Mouse (Mus musculus) hindbrain, embryonic 10.5 days (tissue): ENCODE data around the gene Zfpm1. TPM values are rescaled to one million over a fixed set of nuclear protein-coding genes. Genes with fewer than 3 reads are reported as not detected.

Experiments
- DNase-seq: peaks from one replicate; pipeline ENCODE4 v3.0.0-alpha.2; 2017; ENCODE audit warnings: low spot score
- H3K27ac ChIP-seq: fragments of 300-500 bp; sonication (generic); 2 replicates; pipeline ENCODE4 v1.5.1; 2016; ENCODE audit warnings: mild to moderate bottlenecking, moderate library complexity
- H3K27me3 ChIP-seq: fragments of 300-500 bp; sonication (generic); 2 replicates; pipeline ENCODE4 v1.6.1; 2016; ENCODE audit warnings: mild to moderate bottlenecking; ENCODE audit not compliant: poor library complexity, insufficient read depth, severe bottlenecking
- H3K36me3 ChIP-seq: fragments of 300-500 bp; sonication (generic); 2 replicates; pipeline ENCODE4 v1.6.1; 2016; ENCODE audit warnings: mild to moderate bottlenecking, moderate library complexity
- H3K4me1 ChIP-seq: fragments of 300-500 bp; sonication (generic); replicated peaks from 2 replicates; pipeline ENCODE4 v1.6.1; 2016; ENCODE audit warnings: mild to moderate bottlenecking
- H3K4me3 ChIP-seq: fragments of 300-500 bp; sonication (generic); 2 replicates; pipeline ENCODE4 v1.5.1; 2016; ENCODE audit warnings: mild to moderate bottlenecking, moderate library complexity
- H3K9me3 ChIP-seq: fragments of 300-500 bp; sonication (generic); 2 replicates; pipeline ENCODE4 v1.6.1; 2016; ENCODE audit warnings: mild to moderate bottlenecking, moderate library complexity
- WGBS: fragments of 180-500 bp; shearing (Covaris S2); methylation state at CpG from one replicate; pipeline ENCODE4 v1.1.7; 2016; 5-methylcytosine and 5-hydroxymethylcytosine counted together
- polyA plus RNA-seq: library from polyadenylated mRNA; unstranded; fragments of >200 nt; fragmentation: Nextera tagmentation; extraction: Ambion mirVana; gene quantifications from 2 replicates; pipeline ENCODE4 v1.2.1, GENCODE M21; 2016

The Zfpm1 gene
- polyA plus RNA-seq, 1 experiment from 2014 or later = 1.6 TPM

DNA sequence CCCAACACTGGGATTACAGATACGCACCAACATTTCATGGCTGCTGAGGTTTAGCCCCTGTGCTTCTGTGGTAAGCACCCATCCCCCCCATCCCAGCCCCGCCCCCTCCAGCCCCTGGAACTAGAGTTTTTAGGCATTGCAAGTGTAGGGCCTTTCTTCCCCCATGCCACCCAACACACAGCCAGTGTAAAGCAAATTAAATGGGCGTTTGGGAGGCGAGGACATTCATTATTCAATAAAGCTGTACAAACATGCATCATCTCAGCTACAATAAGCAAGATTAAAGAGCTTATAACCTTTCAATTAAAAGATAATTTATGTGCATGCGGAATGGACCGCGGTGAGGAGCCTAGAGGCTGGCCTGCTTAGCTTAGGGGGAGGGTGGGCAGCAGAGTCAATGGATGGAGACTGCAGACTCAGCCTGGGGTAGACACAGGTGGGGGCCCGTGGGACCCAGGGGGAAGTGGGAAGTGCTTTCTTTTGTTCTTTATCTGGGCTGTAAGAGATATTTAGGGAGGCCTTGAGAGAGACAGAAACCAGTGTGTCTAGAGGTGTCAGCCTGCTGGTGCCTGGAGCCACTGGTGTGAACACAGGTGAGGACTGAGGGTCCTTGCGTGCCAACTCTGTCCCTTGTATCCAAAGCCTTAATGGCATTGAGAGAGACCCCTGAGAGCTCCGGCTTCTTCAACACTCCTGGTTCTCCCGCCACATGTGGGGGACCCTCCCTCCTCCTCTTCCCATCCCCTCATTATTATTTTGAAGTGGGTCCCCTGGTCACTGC is 68.6 kb downstream of the Zfpm1 start:
- H3K27ac ChIP-seq = 0 out of 2 replicates have a peak overlapping the region, but pooled peaks have one; percentile 23
- 35% methylated on average over 11 of the region's 11 CpGs for WGBS
- no peaks in the 10 kb centered on the region for H3K9me3 ChIP-seq
- no peak overlapping the region for H3K4me3 ChIP-seq
- DNase-seq = no peak
- H3K4me1 ChIP-seq = peaks cover 35% of the 10 kb centered on the region
- H3K36me3 ChIP-seq = no peaks in the 10 kb centered on the region
- H3K27me3 ChIP-seq = peaks cover 55% of the 10 kb centered on the region

DNA sequence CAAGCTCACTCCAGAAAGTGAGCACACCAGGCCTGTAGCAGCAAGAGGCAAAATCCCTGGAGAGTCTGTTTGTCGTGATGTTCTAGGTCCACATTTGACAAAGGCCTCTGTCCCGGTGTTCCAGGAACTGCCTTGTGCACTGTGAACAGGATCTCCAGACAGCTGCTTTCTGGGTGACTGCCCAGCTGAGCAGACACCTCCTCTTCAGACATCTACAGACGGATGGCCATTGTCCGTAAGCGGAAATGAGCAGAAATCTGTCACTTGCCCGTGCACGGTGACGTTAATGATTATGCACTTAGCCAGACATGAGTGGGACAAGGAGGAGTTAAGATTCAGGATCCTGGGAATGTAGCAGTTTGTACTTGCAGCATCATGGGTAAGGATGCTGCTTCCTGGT is 72.2 kb downstream of the Zfpm1 start:
- Histone ChIP-seq H3K27ac (no peak overlapping the region), H3K36me3 (no peaks in the 10 kb centered on the region), H3K27me3 (peaks cover 51% of the 10 kb centered on the region), H3K4me3 (no peak overlapping the region), H3K9me3 (no peaks in the 10 kb centered on the region), H3K4me1 (peaks cover 42% of the 10 kb centered on the region)
- 87% methylated on average over 8 of the region's 8 CpGs for WGBS
- no peak for DNase-seq

DNA sequence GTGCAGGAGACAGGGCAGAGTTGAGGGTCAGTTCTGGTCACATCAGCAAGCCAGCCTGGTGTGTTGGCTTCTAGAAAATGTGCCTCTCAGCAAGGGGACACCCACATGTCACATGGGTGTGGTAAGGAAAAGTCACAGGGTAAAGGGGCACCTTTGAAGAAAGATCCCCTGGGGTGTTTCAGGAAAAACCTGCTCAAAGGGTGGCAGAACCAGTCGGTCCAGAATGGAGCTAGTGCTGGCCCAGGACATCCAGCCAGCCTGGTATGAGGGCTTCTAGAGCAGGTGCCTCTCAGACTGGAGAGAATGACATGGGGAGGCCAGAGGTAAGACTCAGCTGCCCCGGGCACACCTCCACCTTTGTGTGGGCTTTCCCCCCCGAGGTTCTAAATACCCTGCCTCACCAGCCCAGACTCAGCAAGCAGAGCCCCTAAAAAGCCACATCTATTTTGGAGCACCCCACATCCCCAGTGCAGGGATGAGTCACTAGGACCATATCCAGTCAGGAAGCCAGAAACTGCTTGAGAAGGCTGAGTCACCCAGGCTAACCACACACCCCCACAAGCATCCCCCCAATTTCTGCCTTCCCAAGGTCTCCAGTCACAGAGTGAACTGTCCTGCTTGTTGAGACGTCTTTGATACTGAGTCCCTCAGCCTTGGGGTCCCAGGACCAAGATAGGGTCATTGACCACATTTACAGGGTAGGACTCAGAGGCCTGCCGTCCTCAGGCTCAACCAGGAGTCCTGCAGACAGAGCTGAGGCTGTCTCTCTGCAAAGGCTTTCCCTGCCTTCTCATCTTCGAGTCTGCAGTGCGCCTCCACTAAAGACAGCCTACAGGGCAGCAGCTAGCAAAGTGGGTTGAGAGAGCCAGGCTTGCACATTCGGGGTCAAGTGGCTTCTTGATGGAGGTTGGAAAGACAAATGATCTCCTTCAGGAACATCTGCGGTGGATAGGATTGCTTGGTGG is 74.0 kb downstream of the Zfpm1 start:
- Histone ChIP-seq H3K4me1 (peaks cover 24% of the 10 kb centered on the region), H3K36me3 (no peaks in the 10 kb centered on the region), H3K27ac (no peak overlapping the region), H3K9me3 (no peaks in the 10 kb centered on the region), H3K4me3 (no peak overlapping the region), H3K27me3 (peaks cover 41% of the 10 kb centered on the region)
- 76% methylated on average over 9 of the region's 9 CpGs for WGBS
- no peak for DNase-seq

DNA sequence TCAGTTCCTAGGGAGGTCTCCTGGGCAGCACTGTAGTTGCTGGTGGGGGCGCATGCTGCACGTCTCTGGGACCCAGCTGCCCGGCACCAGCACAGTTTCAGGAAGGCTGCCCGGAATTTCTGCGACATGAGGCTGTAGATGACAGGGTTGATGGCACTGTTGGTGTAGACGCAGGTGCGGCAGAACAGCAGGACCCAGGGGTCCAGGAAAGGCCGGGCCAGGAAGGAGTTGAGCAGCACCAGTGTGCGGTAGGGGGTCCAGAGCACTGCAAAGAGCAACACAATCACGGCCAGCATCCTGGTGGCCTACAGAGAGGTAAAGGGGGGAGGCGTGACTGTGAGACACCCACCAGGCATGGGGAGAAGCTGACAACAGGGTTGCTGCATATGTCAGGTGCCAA is 75.3 kb downstream of the Zfpm1 start:
- H3K36me3 ChIP-seq = no peaks in the 10 kb centered on the region
- no peak for DNase-seq
- WGBS = 55% methylated on average over 11 of the region's 11 CpGs

DNA sequence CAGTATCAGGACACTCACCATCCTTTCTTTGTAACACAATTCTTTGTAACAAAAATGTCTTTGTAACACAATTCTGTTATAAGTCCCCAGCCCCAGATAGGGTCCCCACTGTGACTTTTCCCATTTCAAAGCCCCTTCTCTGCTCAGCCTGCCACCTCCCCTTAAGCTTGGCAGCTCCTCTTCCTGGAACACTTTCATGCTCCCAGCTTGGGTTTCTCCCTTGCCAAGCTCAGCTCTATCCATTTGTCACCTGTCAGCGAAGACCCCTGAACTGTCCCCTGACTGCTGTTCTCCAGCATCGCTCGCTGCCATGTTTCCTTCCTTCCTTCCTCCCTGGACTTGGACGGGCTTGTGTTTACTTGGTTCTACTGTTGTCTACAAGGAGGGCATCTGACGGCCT is 75.7 kb downstream of the Zfpm1 start:
- H3K9me3 ChIP-seq = no peaks in the 10 kb centered on the region
- peaks cover 15% of the 10 kb centered on the region; the same call in 1 of the 2 replicates for H3K4me1 ChIP-seq
- no peak overlapping the region for H3K27ac ChIP-seq
- no peak overlapping the region for H3K4me3 ChIP-seq
- no peaks in the 10 kb centered on the region for H3K36me3 ChIP-seq
- 83% methylated on average over 5 of the region's 5 CpGs for WGBS
- peaks cover 36% of the 10 kb centered on the region for H3K27me3 ChIP-seq
- no peak for DNase-seq

More for the DNA sequence above, 75.3 kb downstream of the Zfpm1 start:
- H3K27me3 ChIP-seq = peaks cover 33% of the 10 kb centered on the region
- peaks cover 16% of the 10 kb centered on the region; the same call in 1 of the 2 replicates for H3K4me1 ChIP-seq
- H3K9me3 ChIP-seq = no peaks in the 10 kb centered on the region
- no peak overlapping the region for H3K4me3 ChIP-seq
- H3K27ac ChIP-seq = no peak overlapping the region

DNA sequence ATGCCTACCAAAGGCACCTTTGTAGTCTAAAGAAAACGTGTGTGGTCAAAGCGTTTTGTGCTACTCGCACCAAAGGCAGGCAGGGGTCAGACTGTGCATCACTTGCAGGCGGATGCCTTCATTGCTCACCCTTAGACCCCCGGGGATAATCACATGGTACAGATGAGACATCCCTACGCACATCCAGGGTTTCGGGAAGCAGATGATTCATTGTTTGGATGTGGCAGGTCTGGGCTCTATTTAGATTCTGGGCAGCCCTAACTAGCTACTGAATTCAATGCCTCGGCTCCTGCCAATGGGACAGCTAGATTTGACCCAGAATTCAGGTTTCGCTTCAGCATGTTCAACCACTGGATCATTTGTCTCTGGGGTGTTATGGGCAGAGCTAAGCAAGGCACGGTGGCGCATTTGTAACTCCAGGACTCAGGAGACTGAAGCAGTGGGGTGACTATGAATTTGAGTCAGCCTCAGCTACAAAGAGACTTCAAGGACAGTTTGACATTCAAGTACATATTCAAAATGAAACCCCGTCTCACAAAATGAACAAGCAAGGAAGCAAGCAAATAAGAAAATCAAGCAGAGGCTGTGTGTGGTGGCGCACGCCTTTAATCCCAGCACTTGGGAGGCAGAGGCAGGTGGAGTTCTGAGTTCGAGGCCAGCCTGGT is 77.3 kb downstream of the Zfpm1 start:
- Histone ChIP-seq H3K27me3 (peaks cover 42% of the 10 kb centered on the region), H3K36me3 (no peaks in the 10 kb centered on the region), H3K9me3 (no peaks in the 10 kb centered on the region), H3K4me1 (peaks cover 11% of the 10 kb centered on the region; the same call in 1 of the 2 replicates), H3K27ac (no peak overlapping the region), H3K4me3 (no peak overlapping the region)
- 81% methylated on average over 15 of the region's 15 CpGs for WGBS
- no peak for DNase-seq

DNA sequence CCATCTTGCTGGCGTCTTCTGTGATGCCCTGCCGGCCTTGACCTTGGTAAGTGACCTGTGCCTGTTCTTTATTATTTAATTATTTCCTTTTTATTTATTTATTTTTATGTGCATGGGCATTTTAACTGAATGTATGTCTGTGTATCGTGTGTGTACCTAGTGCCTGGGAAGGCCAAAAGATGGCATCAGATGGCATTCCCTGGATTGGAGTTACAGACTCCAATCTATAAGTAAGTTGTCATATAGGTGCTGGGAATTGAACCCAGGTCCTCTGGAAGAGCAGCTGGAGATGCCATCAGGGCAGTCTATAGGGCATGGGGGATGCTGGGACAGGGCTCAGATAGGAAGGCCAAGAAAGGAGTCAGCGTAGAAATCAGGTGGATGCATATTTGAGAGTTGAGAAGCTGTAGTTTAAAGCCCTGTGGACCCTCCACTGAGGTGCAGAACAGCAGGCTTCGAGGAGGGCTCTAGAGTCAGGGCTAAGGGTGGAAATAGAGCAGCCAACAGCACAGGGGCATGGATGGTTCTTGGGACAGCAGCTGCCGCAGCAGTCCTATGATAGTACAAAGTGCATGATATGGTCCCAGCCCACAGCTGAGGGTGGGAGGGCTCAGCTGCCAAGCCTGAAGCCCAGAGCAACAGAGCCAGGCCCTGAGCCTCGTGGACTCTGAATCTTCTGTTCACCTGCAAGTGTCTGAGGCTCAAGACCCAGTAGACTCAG is 78.9 kb downstream of the Zfpm1 start, which contains the start of gene Trhr2:
Gene Trhr2 (minus strand): TSS at position 51 of the 721 bp plus-strand sequence.
- Histone ChIP-seq H3K4me1 (peaks cover 6% of the 10 kb centered on the region; the same call in 1 of the 2 replicates), H3K9me3 (no peaks in the 10 kb centered on the region), H3K4me3 (no peak within 1 kb of the TSS), H3K27me3 (peaks cover 43% of the 10 kb centered on the region), H3K27ac (no peak within 1 kb of the TSS), H3K36me3 (no peaks in the 10 kb centered on the region)
- DNase-seq = no peak
- whole genome bisulfite sequencing = 79% methylated on average over 7 of the region's 7 CpGs

DNA sequence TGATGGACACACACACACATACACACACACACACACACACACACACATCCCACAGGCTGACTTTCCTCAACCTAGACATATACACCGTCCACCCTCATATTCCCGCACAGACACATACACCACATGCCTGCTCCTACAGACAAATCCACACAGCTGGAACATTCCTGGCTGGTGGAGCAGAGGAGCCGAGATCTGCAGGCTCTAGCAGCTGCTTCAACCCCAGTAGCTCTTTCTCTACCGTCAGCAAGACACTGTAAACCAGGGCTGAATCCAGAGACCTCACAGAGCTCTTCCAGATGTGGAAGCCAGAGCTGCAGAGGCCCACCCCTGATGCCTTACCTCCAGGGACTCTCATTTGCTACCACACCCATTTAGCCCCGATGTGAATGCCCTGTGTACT is 80.3 kb downstream of the Zfpm1 start:
- no peaks in the 10 kb centered on the region for H3K36me3 ChIP-seq
- DNase-seq = no peak
- no peak overlapping the region for H3K27ac ChIP-seq
- H3K4me1 ChIP-seq = no peaks in the 10 kb centered on the region
- peaks cover 32% of the 10 kb centered on the region for H3K27me3 ChIP-seq
- WGBS = 51% methylated on average over 5 of the region's 5 CpGs
- no peaks in the 10 kb centered on the region for H3K9me3 ChIP-seq
- no peak overlapping the region for H3K4me3 ChIP-seq

DNA sequence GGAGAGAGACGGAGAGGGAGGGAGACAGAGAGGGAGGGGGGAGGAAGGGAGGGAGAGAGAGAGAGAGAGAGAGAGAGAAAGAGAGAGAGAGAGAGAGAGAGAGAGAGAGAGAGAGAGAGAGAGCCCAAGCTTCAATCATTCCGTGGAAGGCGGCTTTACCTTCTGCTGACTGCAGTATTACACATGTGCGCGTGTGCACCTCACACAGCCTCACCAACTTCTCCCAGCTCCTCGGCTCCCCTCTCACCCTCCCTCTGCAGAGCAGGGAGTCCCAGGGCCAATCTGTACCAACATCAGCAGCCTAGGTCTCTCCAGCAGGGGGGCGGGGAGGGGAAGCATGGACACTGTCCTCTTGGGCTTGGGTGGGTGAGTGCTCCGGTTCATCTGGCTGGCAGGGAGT is 81.0 kb downstream of the Zfpm1 start:
- no peak for DNase-seq
- 44% methylated on average over 8 of the region's 8 CpGs for WGBS
- H3K9me3 ChIP-seq = no peaks in the 10 kb centered on the region
- no peak overlapping the region for H3K4me3 ChIP-seq
- no peaks in the 10 kb centered on the region for H3K36me3 ChIP-seq
- H3K27ac ChIP-seq = no peak overlapping the region
- H3K27me3 ChIP-seq = peaks cover 25% of the 10 kb centered on the region
- no peaks in the 10 kb centered on the region for H3K4me1 ChIP-seq

DNA sequence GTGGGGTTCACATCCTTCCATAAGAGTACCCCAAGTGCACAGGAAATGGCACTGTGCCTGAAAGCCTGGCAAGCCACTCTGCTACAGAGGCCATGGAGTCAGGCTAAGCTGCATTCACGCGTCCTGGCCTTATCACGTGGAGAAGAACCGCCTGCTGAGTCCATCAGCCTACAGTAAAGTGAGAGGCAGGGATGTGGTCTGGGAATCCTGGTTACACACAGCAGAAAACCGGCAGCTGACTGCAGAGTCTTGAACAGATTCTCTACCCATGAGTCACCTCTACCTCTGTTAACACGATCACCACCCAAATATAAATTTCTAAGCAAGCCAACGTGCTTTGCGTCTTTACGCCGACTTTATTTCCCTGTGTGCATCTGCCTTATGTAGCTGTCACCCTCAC is 86.6 kb downstream of the Zfpm1 start:
- peaks cover 9% of the 10 kb centered on the region for H3K4me1 ChIP-seq
- 75% methylated on average over 10 of the region's 10 CpGs for WGBS

DNA sequence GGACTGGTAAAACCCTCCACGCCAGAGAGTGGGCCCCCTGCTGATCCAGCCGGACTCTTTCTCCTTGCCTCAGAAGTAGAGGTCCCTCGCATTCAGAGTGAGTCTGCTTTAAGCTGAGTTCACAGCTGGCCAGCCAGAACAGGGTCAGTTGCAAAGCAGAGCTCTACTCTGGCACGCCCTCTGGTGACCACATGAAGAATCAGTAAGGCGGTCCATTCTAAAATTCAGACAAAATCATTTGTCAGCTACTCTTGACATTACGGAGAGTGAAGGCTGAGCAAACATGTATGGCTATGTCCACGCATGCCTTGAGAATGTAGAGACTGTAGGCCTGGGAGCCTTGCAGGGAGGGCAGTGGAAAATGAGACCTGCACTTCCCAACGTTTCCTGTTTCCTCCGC is 87.7 kb downstream of the Zfpm1 start:
- Histone ChIP-seq H3K27ac (no peak overlapping the region), H3K27me3 (peaks cover 5% of the 10 kb centered on the region; the same call in 1 of the 2 replicates), H3K9me3 (no peaks in the 10 kb centered on the region), H3K4me1 (peaks cover 9% of the 10 kb centered on the region), H3K36me3 (no peaks in the 10 kb centered on the region), H3K4me3 (no peak overlapping the region)
- WGBS = 17% methylated on average over 9 of the region's 9 CpGs
- peak; percentile 69 for DNase-seq

More for the DNA sequence above, 86.6 kb downstream of the Zfpm1 start:
- DNase-seq = no peak
- no peaks in the 10 kb centered on the region for H3K9me3 ChIP-seq
- H3K27ac ChIP-seq = no peak overlapping the region
- H3K4me3 ChIP-seq = no peak overlapping the region
- H3K36me3 ChIP-seq = no peaks in the 10 kb centered on the region
- peaks cover 12% of the 10 kb centered on the region for H3K27me3 ChIP-seq

DNA sequence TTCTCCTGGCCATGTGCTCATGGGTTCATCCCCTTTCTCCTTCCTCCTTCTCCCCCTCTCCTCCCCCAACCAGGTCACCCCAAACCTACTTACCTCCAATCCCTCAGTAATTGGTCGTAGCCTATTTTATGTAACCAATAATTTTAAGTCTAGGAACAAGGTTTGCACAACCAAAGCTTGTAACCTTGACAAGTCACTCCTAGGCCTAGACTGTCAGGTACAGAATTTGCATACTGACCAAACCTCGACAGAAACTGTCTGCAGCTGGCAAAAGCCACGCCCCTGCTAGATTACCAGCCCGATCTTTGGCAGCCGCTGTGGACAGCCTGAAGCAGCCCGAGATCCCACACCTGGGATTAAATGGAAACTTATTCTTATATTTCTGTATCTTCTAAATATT is 89.8 kb downstream of the Zfpm1 start:
- Histone ChIP-seq H3K27ac (no peak overlapping the region), H3K9me3 (no peaks in the 10 kb centered on the region), H3K4me1 (peaks cover 16% of the 10 kb centered on the region), H3K27me3 (peaks cover 5% of the 10 kb centered on the region; the same call in 1 of the 2 replicates), H3K4me3 (no peak overlapping the region), H3K36me3 (no peaks in the 10 kb centered on the region)
- 78% methylated on average over 6 of the region's 6 CpGs for WGBS
- no peak for DNase-seq
